Mouse (Mus musculus) midbrain, postnatal 0 days (tissue): Measurements from ENCODE around the gene Hist1h4f. TPM values are rescaled to one million over a fixed set of nuclear protein-coding genes. Genes with fewer than 3 reads are reported as not detected.
"Not testable (repeated sequence)": the region's sequence is repeated elsewhere in the genome, so short reads cannot be mapped to it uniquely, and the experiment has no call there.

Experiments used
- ATAC-seq: fragments of 200-750 bp; cut with Nextera tagmentation; 2 replicates; pipeline ENCODE4 v1.8.0; 2017; ENCODE audit warnings: moderate number of reproducible peaks, mild to moderate bottlenecking, moderate TSS enrichment, moderate library complexity; ENCODE audit not compliant: low FRiP score
- DNase-seq: peaks from one replicate; pipeline ENCODE4 v3.0.0-alpha.2; 2015; ENCODE audit warnings: low spot score
- H3K27ac ChIP-seq: fragments of 300-500 bp; sonication (generic); 2 replicates; pipeline ENCODE4 v1.5.1; 2014; ENCODE audit warnings: low read depth, mild to moderate bottlenecking, low read length, mixed read lengths
- H3K27me3 ChIP-seq: fragments of 300-500 bp; sonication (generic); 2 replicates; pipeline ENCODE4 v1.6.1; 2014; ENCODE audit warnings: low read length, control low read depth, mixed read lengths; ENCODE audit not compliant: insufficient read depth
- H3K36me3 ChIP-seq: fragments of 300-500 bp; sonication (generic); 2 replicates; pipeline ENCODE4 v1.6.1; 2014; ENCODE audit warnings: low read length, control low read depth, mixed read lengths; ENCODE audit not compliant: insufficient read depth
- H3K4me1 ChIP-seq: fragments of 300-500 bp; sonication (generic); 2 replicates; pipeline ENCODE4 v1.6.1; 2014; ENCODE audit warnings: mild to moderate bottlenecking, control low read depth, antibody characterized with exemption, low read length, mixed read lengths; ENCODE audit not compliant: insufficient read depth
- H3K4me2 ChIP-seq: fragments of 300-500 bp; sonication (generic); 2 replicates; pipeline ENCODE4 v1.6.1; 2014; ENCODE audit warnings: low read depth, mild to moderate bottlenecking, low read length, mixed read lengths; ENCODE audit not compliant: poor library complexity, severe bottlenecking
- H3K4me3 ChIP-seq: fragments of 300-500 bp; sonication (generic); 2 replicates; pipeline ENCODE4 v1.5.1; 2014; ENCODE audit warnings: low read depth, mild to moderate bottlenecking, low read length, moderate library complexity
- H3K9ac ChIP-seq: fragments of 300-500 bp; sonication (generic); replicated peaks from 2 replicates; pipeline ENCODE4 v1.6.1; 2014; ENCODE audit warnings: mild to moderate bottlenecking, low read length, moderate library complexity, mixed read lengths; ENCODE audit not compliant: poor library complexity, severe bottlenecking
- H3K9me3 ChIP-seq: fragments of 300-500 bp; sonication (generic); 2 replicates; pipeline ENCODE4 v1.6.1; 2016; ENCODE audit warnings: low read length, control low read depth
- CTCF ChIP-seq: IDR thresholded peaks from 2 replicates; pipeline ENCODE4 v1.5.1; 2016; ENCODE audit warnings: antibody characterized with exemption, mild to moderate bottlenecking
- WGBS: fragments of 180-500 bp; shearing (Covaris S2); extraction: QIAGEN DNeasy Blood & Tissue Kit; methylation state at CpG from one replicate; pipeline ENCODE4 v1.1.7; 2014; 5-methylcytosine and 5-hydroxymethylcytosine counted together
- polyA plus RNA-seq: library from polyadenylated mRNA; unstranded; fragments of >200 nt; fragmentation: Nextera tagmentation; extraction: Ambion mirVana; gene quantifications from 2 replicates; pipeline ENCODE4 v1.2.1, GENCODE M21; 2015
- total RNA-seq: library from RNA; depleted of rRNA; stranded (reverse); fragments of >200 nt; gene quantifications from 2 replicates; pipeline ENCODE4 v1.2.3, GENCODE M21; 2014

Gene Hist1h4f
- total and polyA plus RNA-seq, 2 experiments from 2014 or later: 753 TPM; not detected in 1

- Histone ChIP-seq H3K27me3 (no peaks in the 10 kb centered on the region), H3K36me3 (no peaks in the 10 kb centered on the region), H3K9me3 (no peaks in the 10 kb centered on the region), H3K4me2 (no peak overlapping the region), H3K27ac (no peak overlapping the region), H3K4me3 (no peak overlapping the region), H3K4me1 (no peaks in the 10 kb centered on the region), H3K9ac (no peak overlapping the region)
- ATAC-seq (no peak), DNase-seq (no peak)
- WGBS: 89% methylated on average over 2 of the region's 2 CpGs
- no peak for TF ChIP-seq CTCF
Measured at GRCm38 (mm10) chr13:23564482-23564881, 13.0 kb upstream of the Hist1h4f start.

GRCm38 (mm10) chr13:23562699-23563462 is 11.4 kb upstream of the Hist1h4f start:
- H3K27ac ChIP-seq: peak overlapping the region; percentile 94
- ATAC-seq (peak; percentile 61), DNase-seq (peak; percentile 87)
- peak overlapping the region; percentile 70 for H3K4me2 ChIP-seq
- no peaks in the 10 kb centered on the region for H3K36me3 ChIP-seq
- H3K27me3 ChIP-seq: no peaks in the 10 kb centered on the region
- 1% methylated on average over 18 of the region's 18 CpGs for WGBS
- H3K4me1 ChIP-seq: no peaks in the 10 kb centered on the region
- H3K4me3 ChIP-seq: peak overlapping the region; percentile 42
- no peaks in the 10 kb centered on the region for H3K9me3 ChIP-seq
- H3K9ac ChIP-seq: peak overlapping the region; percentile 56
- peak; percentile 77 for TF ChIP-seq CTCF

- Histone ChIP-seq H3K9ac (peak within 1 kb of the TSS; percentile 56), H3K27ac (peak within 1 kb of the TSS; percentile 94), H3K4me3 (peak within 1 kb of the TSS; percentile 42), H3K4me2 (peak within 1 kb of the TSS; percentile 70)
- under 1% methylated on average over 34 of the region's 67 CpGs for WGBS
- peak; percentile 99 for DNase-seq
- H3K27me3 ChIP-seq, H3K4me1 ChIP-seq, H3K36me3 ChIP-seq, H3K9me3 ChIP-seq: not testable (repeated sequence)
- peak; percentile 96 for ATAC-seq
Measured at GRCm38 (mm10) chr13:23561883-23562659, 10.6 kb upstream of the Hist1h4f start, which contains the start of gene Hist1h3e. TSS of gene Hist1h3e (minus strand) at chr13:23562369.

- Histone ChIP-seq H3K4me2 (peak overlapping the region; percentile 70; the same call in 1 of the 2 replicates), H3K4me3 (peak overlapping the region; percentile 42)
- WGBS: 0% methylated on average over 2 of the region's 5 CpGs
- H3K27me3 ChIP-seq, H3K4me1 ChIP-seq, H3K9me3 ChIP-seq, H3K9ac ChIP-seq, ATAC-seq, DNase-seq, H3K36me3 ChIP-seq, H3K27ac ChIP-seq: not testable (repeated sequence)
Measured at GRCm38 (mm10) chr13:23561531-23561882, 10.1 kb upstream of the Hist1h4f start.

DNA sequence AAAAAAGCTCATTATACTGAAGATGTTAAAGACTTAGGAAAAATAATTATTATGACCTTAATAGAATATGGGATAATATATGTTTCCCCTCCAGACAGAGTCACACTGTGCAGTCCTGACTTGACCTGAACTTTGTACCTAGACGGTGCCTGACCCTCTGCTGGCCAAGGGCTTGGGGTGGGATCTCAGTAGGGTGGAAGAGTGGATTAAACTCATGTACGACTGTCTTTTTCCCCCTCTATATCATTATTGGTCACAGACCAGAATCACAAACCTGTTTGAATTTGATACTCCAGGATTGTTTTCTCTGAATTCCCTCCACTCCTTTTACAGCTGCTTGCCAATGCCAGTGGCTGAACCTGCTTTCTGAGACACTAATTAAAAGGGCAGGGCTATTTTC is 9.3 kb upstream of the Hist1h4f start:
- not testable (repeated sequence) for H3K4me1 ChIP-seq, H3K4me3 ChIP-seq, H3K27ac ChIP-seq, H3K27me3 ChIP-seq, H3K4me2 ChIP-seq, H3K9ac ChIP-seq, H3K36me3 ChIP-seq, H3K9me3 ChIP-seq, ATAC-seq, DNase-seq
- WGBS: 12% methylated on average over 2 of the region's 2 CpGs

DNA sequence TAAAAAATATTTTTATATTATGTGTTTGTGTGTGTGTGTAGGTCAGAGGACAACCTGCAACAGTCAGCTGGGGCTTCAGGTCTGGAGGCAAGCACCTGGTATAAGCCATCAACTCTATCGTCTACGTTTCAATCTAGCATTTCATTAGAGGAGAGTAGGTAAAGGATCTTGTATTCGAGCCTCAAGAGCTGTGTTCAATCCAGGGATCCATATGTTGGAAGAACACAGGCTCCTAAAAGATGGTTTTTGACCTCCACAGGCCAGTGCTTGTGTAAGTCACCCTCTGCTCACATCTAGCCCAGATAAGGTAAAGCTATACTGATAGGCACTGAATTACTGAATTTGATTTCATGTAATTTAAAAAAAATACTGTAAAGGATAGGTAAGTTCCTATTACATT is 5.5 kb upstream of the Hist1h4f start:
- no peaks in the 10 kb centered on the region for H3K9me3 ChIP-seq
- no peak for ATAC-seq
- 71% methylated on average over 3 of the region's 3 CpGs for WGBS
- peaks cover 2% of the 10 kb centered on the region; the same call in 1 of the 2 replicates for H3K4me1 ChIP-seq
- H3K27ac ChIP-seq: no peak overlapping the region
- TF ChIP-seq CTCF: no peak
- H3K36me3 ChIP-seq: no peaks in the 10 kb centered on the region
- no peak overlapping the region for H3K4me2 ChIP-seq
- no peaks in the 10 kb centered on the region for H3K27me3 ChIP-seq
- DNase-seq: no peak
- no peak overlapping the region for H3K4me3 ChIP-seq
- no peak overlapping the region for H3K9ac ChIP-seq
